In genomic region chr17:73054226-73054625, GRCm38 (mm10) we compare ENCODE assay signal across 10 mouse cellular contexts. TPM values are rescaled to one million over a fixed set of nuclear protein-coding genes. Genes with fewer than 3 reads are reported as not detected.
DNase-seq lines count a peak whose midpoint lies in the region; ATAC-seq and TF ChIP-seq lines count a peak whose summit lies in the region.
"Had no signal": no experiment of that assay in that cellular context is flagged by ENCODE, and none has a peak within 500 bp of the region (broad histone marks: within the 10 kb centered on the region; RNA-seq: fewer than 3 reads in every experiment).

No protein-coding gene starts in this region.

- peak; percentile 24 to 48 for DNase-seq in lung, adult 18-20 months
- no peak for DNase-seq in lung, adult 2 months
- DNase-seq in heart, postnatal 14 days, result peak; percentile 51 to 57
- peak; percentile 67 for DNase-seq in lung, postnatal 10 days
- DNase-seq in thymus, postnatal 4 days, result peak; percentile 60
- DNase-seq: adrenal gland, postnatal 10 days; liver had no signal

- intact Hi-C loops in heart, postnatal 14 days (cut with DNase I), result no loop called here

- TF ChIP-seq POLR2A in lung, adult 2 months (IDR thresholded peaks at IDR 0.05; ENCODE audit: borderline replicate concordance, extremely low read depth, low read depth, low read length), result no peak

- ATAC-seq in forebrain, embryonic 13.5 days, result no peak
- no peak for ATAC-seq in forebrain, embryonic 16.5 days
- ATAC-seq in midbrain, embryonic 15.5 days (replicated peaks), result no peak

- H3K36me3 ChIP-seq in forebrain, embryonic 13.5 days (ENCODE audit: poor library complexity, severe bottlenecking), result no peaks in the 10 kb centered on the region
- H3K36me3 ChIP-seq in forebrain, embryonic 16.5 days (ENCODE audit: control insufficient read depth, insufficient read depth), result no peaks in the 10 kb centered on the region
- no peaks in the 10 kb centered on the region for H3K36me3 ChIP-seq in midbrain, embryonic 15.5 days (replicated peaks)

- no peak overlapping the region for H3K27ac ChIP-seq in forebrain, embryonic 13.5 days
- no peak overlapping the region for H3K27ac ChIP-seq in forebrain, embryonic 16.5 days (ENCODE audit: low read length)
- H3K27ac ChIP-seq in midbrain, embryonic 15.5 days, result no peak overlapping the region

- H3K4me3 ChIP-seq in lung, adult 2 months (replicated peaks; ENCODE audit: extremely low read depth, low read depth, low read length), result no peak overlapping the region
- no peak overlapping the region for H3K4me3 ChIP-seq in forebrain, embryonic 13.5 days
- no peak overlapping the region for H3K4me3 ChIP-seq in forebrain, embryonic 16.5 days (replicated peaks; ENCODE audit: low read length)
- H3K4me3 ChIP-seq in midbrain, embryonic 15.5 days, result no peak overlapping the region

- no peaks in the 10 kb centered on the region for H3K9me3 ChIP-seq in forebrain, embryonic 13.5 days (replicated peaks)
- no peaks in the 10 kb centered on the region for H3K9me3 ChIP-seq in forebrain, embryonic 16.5 days (ENCODE audit: control insufficient read depth, low read length)
- H3K9me3 ChIP-seq in midbrain, embryonic 15.5 days, result no peaks in the 10 kb centered on the region

- H3K4me1 ChIP-seq in lung, adult 2 months (ENCODE audit: control insufficient read depth, insufficient read depth, low read length), result no peaks in the 10 kb centered on the region; the same call in 1 of the 2 replicates
- peaks cover 4% of the 10 kb centered on the region; the same call in 1 of the 2 replicates for H3K4me1 ChIP-seq in forebrain, embryonic 13.5 days
- H3K4me1 ChIP-seq in forebrain, embryonic 16.5 days (replicated peaks; ENCODE audit: control insufficient read depth, insufficient read depth, low read length), result no peaks in the 10 kb centered on the region
- H3K4me1 ChIP-seq in midbrain, embryonic 15.5 days, result no peaks in the 10 kb centered on the region

- H3K4me2 ChIP-seq in forebrain, embryonic 13.5 days, result no peak overlapping the region
- H3K4me2 ChIP-seq in forebrain, embryonic 16.5 days (ENCODE audit: low read length), result no peak overlapping the region
- H3K4me2 ChIP-seq in midbrain, embryonic 15.5 days, result no peak overlapping the region

- no peaks in the 10 kb centered on the region for H3K27me3 ChIP-seq in forebrain, embryonic 13.5 days
- H3K27me3 ChIP-seq in forebrain, embryonic 16.5 days (replicated peaks; ENCODE audit: control insufficient read depth, insufficient read depth, low read length), result no peaks in the 10 kb centered on the region
- no peaks in the 10 kb centered on the region for H3K27me3 ChIP-seq in midbrain, embryonic 15.5 days (replicated peaks)

- no peak for TF ChIP-seq CTCF in lung, adult 2 months (IDR thresholded peaks at IDR 0.05; ENCODE audit: insufficient read depth, low read length)

- no peak overlapping the region for H3K9ac ChIP-seq in forebrain, embryonic 13.5 days
- no peak overlapping the region for H3K9ac ChIP-seq in forebrain, embryonic 16.5 days (replicated peaks; ENCODE audit: low read depth, low read length)
- no peak overlapping the region for H3K9ac ChIP-seq in midbrain, embryonic 15.5 days

RNA-seq across cellular contexts. Expression of gene Lclat1, which starts 53.6 kb away (rescaled TPM):
- polyA plus RNA-seq in lung, adult 2 months (2012; rRNA removed), result 9.4 and 22.8 TPM in 2 replicates
- total RNA-seq in heart, postnatal 14 days (2021), result 100 to 1,000 TPM; 103 to 126 TPM
- polyA plus RNA-seq in forebrain, embryonic 13.5 days (2015; fragmentation: Nextera tagmentation; extraction: Ambion mirVana), result 5.6 and 7.5 TPM in 2 replicates
- polyA plus RNA-seq in forebrain, embryonic 16.5 days (2015; fragmentation: Nextera tagmentation; extraction: Ambion mirVana), result 9.6 and 9.8 TPM in 2 replicates
- 11.1 and 11.5 TPM in 2 replicates for polyA plus RNA-seq in midbrain, embryonic 15.5 days (2015; fragmentation: Nextera tagmentation; extraction: Ambion mirVana)
